Mouse (Mus musculus): ENCODE results near the gene Dusp10. TPM values are rescaled to one million over a fixed set of nuclear protein-coding genes. Genes with fewer than 3 reads are reported as not detected.

Gene Dusp10
- polyA plus RNA-seq, 1 experiment from 2014 or later = 13.2 TPM

GRCm38 (mm10) chr1:184076065-184076464, 63.0 kb downstream of the Dusp10 start:
- Histone ChIP-seq H3K27ac (replicated peaks) (0 out of 2 replicates have a peak overlapping the region, but pooled peaks have one; percentile 28), H3K9me3 (no peaks in the 10 kb centered on the region), H3K4me3 (no peak overlapping the region), H3K4me1 (peaks cover 19% of the 10 kb centered on the region), H3K27me3 (replicated peaks) (no peaks in the 10 kb centered on the region), H3K4me2 (no peak overlapping the region), H3K9ac (no peak overlapping the region), H3K36me3 (peaks cover 41% of the 10 kb centered on the region)
- no peak for ATAC-seq (ENCODE audit: extremely low read depth, insufficient number of reproducible peaks, low FRiP score, low TSS enrichment)
- 65% methylated on average over 6 of the region's 6 CpGs for WGBS

DNA sequence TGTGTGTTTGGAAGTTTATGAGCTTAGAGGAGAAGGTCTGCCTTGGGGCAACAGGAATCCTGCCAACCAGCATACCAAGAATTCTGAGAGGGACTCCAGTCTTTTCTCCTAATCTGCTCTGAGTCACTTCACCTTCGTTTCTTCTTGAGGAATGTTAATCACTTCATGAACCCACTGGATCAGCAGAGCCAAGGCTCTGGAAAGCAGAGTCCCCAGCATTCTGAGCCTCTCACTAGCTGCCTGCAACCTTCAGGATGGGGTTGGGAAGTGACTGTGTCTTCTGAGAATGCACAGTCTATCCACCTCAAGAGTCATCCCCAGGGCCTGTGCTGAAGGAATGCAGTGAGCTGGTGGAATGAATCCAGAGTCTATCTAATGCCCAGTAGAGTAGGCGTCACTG, 63.7 kb downstream of the Dusp10 start:
- peak overlapping the region; percentile 54 for H3K27ac ChIP-seq (replicated peaks)
- no peaks in the 10 kb centered on the region for H3K9me3 ChIP-seq
- H3K27me3 ChIP-seq (replicated peaks) = no peaks in the 10 kb centered on the region
- H3K4me3 ChIP-seq = no peak overlapping the region
- 22% methylated on average over 2 of the region's 2 CpGs for WGBS
- H3K4me2 ChIP-seq = no peak overlapping the region
- peaks cover 19% of the 10 kb centered on the region for H3K4me1 ChIP-seq
- H3K9ac ChIP-seq = 0 out of 2 replicates have a peak overlapping the region, but pooled peaks have one; percentile 5
- ATAC-seq (ENCODE audit: extremely low read depth, insufficient number of reproducible peaks, low FRiP score, low TSS enrichment) = no peak
- peaks cover 34% of the 10 kb centered on the region for H3K36me3 ChIP-seq

DNA sequence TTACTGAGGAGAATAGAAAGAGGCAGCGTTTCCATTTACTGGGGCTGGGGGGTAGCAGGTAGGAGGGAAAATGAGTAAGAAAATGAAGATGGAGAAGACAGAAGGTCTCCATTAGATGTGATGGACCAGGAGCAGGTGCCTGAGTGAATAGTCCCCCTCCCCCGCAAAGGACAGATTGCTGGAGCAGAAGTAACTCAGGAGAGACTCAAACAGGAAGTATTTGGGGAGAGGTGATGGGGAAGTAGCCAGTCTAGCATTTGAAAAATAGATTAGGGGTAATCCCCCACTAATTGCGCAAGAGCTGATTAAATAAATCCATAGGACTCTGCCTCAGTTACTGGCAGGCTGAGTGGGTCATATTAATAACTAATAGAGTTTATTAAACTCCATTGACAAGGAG, 66.2 kb downstream of the Dusp10 start:
- Histone ChIP-seq H3K4me2 (no peak overlapping the region), H3K4me1 (peaks cover 30% of the 10 kb centered on the region), H3K27ac (replicated peaks) (no peak overlapping the region), H3K27me3 (replicated peaks) (no peaks in the 10 kb centered on the region), H3K9ac (no peak overlapping the region), H3K36me3 (peaks cover 13% of the 10 kb centered on the region), H3K4me3 (no peak overlapping the region), H3K9me3 (no peaks in the 10 kb centered on the region)
- no peak for ATAC-seq (ENCODE audit: extremely low read depth, insufficient number of reproducible peaks, low FRiP score, low TSS enrichment)
- 84% methylated on average over 3 of the region's 3 CpGs for WGBS

DNA sequence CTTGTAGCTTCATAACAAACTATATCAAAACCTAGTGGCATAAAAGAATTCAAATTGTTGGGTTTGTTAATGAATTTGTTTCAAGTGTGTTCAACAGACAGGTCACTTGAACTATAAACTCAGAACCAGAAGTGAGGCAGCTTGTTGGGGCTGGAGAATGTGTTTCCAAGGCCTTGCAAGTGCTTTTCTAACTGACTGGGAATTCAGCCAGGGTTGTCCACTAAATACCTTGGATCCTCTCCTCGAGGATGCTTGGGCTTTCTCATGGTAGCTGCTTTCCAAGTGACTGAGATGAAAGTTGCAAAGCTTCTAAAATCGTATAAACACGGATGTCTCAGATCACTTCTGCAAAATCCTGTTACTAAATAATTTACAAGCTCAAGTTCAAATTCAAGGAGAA, 69.6 kb downstream of the Dusp10 start:
- Histone ChIP-seq H3K9ac (no peak overlapping the region), H3K4me2 (no peak overlapping the region), H3K9me3 (no peaks in the 10 kb centered on the region), H3K36me3 (no peaks in the 10 kb centered on the region), H3K4me1 (peaks cover 12% of the 10 kb centered on the region; the same call in 1 of the 2 replicates), H3K27me3 (replicated peaks) (no peaks in the 10 kb centered on the region), H3K4me3 (no peak overlapping the region), H3K27ac (replicated peaks) (no peak overlapping the region)
- 65% methylated on average over 3 of the region's 3 CpGs for WGBS
- ATAC-seq (ENCODE audit: extremely low read depth, insufficient number of reproducible peaks, low FRiP score, low TSS enrichment) = no peak

- Histone ChIP-seq H3K4me1 (peaks cover 12% of the 10 kb centered on the region; the same call in 1 of the 2 replicates), H3K4me3 (no peak overlapping the region), H3K9ac (no peak overlapping the region), H3K9me3 (no peaks in the 10 kb centered on the region), H3K27ac (replicated peaks) (no peak overlapping the region), H3K36me3 (no peaks in the 10 kb centered on the region), H3K27me3 (replicated peaks) (no peaks in the 10 kb centered on the region), H3K4me2 (no peak overlapping the region)
- no peak for ATAC-seq (ENCODE audit: extremely low read depth, insufficient number of reproducible peaks, low FRiP score, low TSS enrichment)
- 78% methylated on average over 7 of the region's 7 CpGs for WGBS
These were observed 70.1 kb downstream of the Dusp10 start for GRCm38 (mm10) chr1:184083166-184083565.

DNA sequence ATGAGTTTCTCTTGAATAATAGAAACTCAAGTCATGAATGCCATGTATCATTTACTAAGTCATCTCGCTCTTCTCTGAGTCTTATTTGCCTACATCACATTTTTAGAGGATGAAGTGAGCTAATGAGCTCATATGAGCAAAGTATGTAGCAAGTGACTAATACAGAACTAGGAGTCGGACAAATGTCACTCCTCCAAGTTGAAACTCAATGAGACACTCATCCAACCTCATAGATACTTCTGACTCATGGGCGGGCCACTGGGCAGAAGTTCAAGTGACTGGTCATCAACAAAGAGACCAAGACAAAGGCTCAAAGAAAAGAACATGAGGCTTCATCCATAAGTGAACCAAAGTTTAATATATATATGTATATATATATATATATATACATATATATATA, 71.9 kb downstream of the Dusp10 start:
- WGBS = 79% methylated on average over 3 of the region's 3 CpGs
- no peak for ATAC-seq (ENCODE audit: extremely low read depth, insufficient number of reproducible peaks, low FRiP score, low TSS enrichment)
- no peak overlapping the region for H3K4me2 ChIP-seq
- no peak overlapping the region for H3K9ac ChIP-seq
- no peaks in the 10 kb centered on the region for H3K36me3 ChIP-seq
- H3K27ac ChIP-seq (replicated peaks) = no peak overlapping the region
- H3K4me3 ChIP-seq = no peak overlapping the region
- H3K27me3 ChIP-seq (replicated peaks) = no peaks in the 10 kb centered on the region
- no peaks in the 10 kb centered on the region for H3K9me3 ChIP-seq
- H3K4me1 ChIP-seq = peaks cover 12% of the 10 kb centered on the region; the same call in 1 of the 2 replicates

- no peaks in the 10 kb centered on the region for H3K36me3 ChIP-seq
- no peak overlapping the region for H3K4me2 ChIP-seq
- no peak overlapping the region for H3K4me3 ChIP-seq
- H3K27ac ChIP-seq (replicated peaks) = 0 out of 2 replicates have a peak overlapping the region, but pooled peaks have one; percentile 13
- H3K9ac ChIP-seq = 0 out of 2 replicates have a peak overlapping the region, but pooled peaks have one; percentile 16
- no peaks in the 10 kb centered on the region for H3K9me3 ChIP-seq
- WGBS = 54% methylated on average over 6 of the region's 6 CpGs
- H3K27me3 ChIP-seq (replicated peaks) = no peaks in the 10 kb centered on the region
- H3K4me1 ChIP-seq = peaks cover 7% of the 10 kb centered on the region
- ATAC-seq (ENCODE audit: extremely low read depth, insufficient number of reproducible peaks, low FRiP score, low TSS enrichment) = no peak
These were observed 77.4 kb downstream of the Dusp10 start for GRCm38 (mm10) chr1:184090515-184090914.

DNA sequence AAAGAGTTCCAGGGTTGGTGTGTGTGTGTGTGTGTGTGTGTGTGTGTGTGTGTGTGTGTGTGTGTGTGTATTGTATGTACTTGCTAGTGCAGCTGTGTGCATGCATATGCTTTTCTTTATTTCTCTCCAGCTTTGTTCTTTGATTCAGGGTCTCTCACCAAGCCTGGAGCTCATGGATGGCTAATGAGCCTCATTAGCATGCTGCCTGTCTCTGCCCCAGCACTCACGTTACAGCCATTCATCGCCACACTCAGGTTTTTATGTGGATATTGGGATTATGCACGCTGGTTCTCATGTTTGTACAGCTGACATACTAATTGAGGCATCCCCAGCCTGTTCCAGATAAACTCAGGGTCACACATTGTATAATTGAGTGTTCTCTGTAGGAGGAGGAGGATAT, 81.8 kb downstream of the Dusp10 start:
- Histone ChIP-seq H3K9ac (no peak overlapping the region), H3K4me1 (peaks cover 17% of the 10 kb centered on the region), H3K9me3 (no peaks in the 10 kb centered on the region), H3K4me3 (no peak overlapping the region), H3K36me3 (no peaks in the 10 kb centered on the region), H3K27ac (replicated peaks) (no peak overlapping the region), H3K27me3 (replicated peaks) (no peaks in the 10 kb centered on the region), H3K4me2 (no peak overlapping the region)
- ATAC-seq (ENCODE audit: extremely low read depth, insufficient number of reproducible peaks, low FRiP score, low TSS enrichment) = no peak
- 70% methylated on average over 3 of the region's 3 CpGs for WGBS

DNA sequence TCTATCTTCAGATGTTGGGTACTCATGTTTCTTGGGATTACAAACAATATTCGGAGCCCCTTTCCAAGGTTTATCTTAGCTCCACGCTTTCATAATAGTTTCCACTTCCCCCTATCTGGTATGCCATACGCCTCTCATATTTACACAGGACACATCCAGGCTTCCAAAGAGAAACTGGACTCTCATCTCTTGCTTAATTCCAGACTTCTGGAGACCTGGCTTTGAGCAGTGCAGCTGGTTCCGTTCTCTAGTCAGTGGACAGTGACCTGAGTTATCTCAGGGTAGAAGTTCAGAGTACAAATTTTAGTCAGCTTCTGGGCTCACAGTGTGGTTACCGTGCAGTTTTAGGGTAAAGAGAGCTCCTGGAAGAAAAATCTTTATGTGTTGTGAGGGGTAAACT, 87.3 kb downstream of the Dusp10 start:
- H3K4me1 ChIP-seq = peaks cover 20% of the 10 kb centered on the region
- H3K27ac ChIP-seq (replicated peaks) = no peak overlapping the region
- no peak overlapping the region for H3K4me3 ChIP-seq
- no peak overlapping the region for H3K4me2 ChIP-seq
- ATAC-seq (ENCODE audit: extremely low read depth, insufficient number of reproducible peaks, low FRiP score, low TSS enrichment) = no peak
- H3K36me3 ChIP-seq = no peaks in the 10 kb centered on the region
- 53% methylated on average over 5 of the region's 5 CpGs for WGBS
- no peak overlapping the region for H3K9ac ChIP-seq
- no peaks in the 10 kb centered on the region for H3K27me3 ChIP-seq (replicated peaks)
- H3K9me3 ChIP-seq = no peaks in the 10 kb centered on the region

- Histone ChIP-seq H3K9ac (no peak overlapping the region), H3K4me1 (peaks cover 20% of the 10 kb centered on the region), H3K27ac (replicated peaks) (no peak overlapping the region), H3K4me3 (no peak overlapping the region), H3K36me3 (no peaks in the 10 kb centered on the region), H3K9me3 (no peaks in the 10 kb centered on the region), H3K4me2 (no peak overlapping the region), H3K27me3 (replicated peaks) (no peaks in the 10 kb centered on the region)
- ATAC-seq (ENCODE audit: extremely low read depth, insufficient number of reproducible peaks, low FRiP score, low TSS enrichment) = no peak
- 83% methylated on average over 9 of the region's 9 CpGs for WGBS
These were observed 88.0 kb downstream of the Dusp10 start for GRCm38 (mm10) chr1:184100927-184101749.

- 66% methylated on average over 4 of the region's 4 CpGs for WGBS
- no peak overlapping the region for H3K27ac ChIP-seq (replicated peaks)
- H3K4me3 ChIP-seq = no peak overlapping the region
- H3K9ac ChIP-seq = no peak overlapping the region
- no peak for ATAC-seq (ENCODE audit: extremely low read depth, insufficient number of reproducible peaks, low FRiP score, low TSS enrichment)
- no peaks in the 10 kb centered on the region for H3K9me3 ChIP-seq
- peaks cover 16% of the 10 kb centered on the region for H3K4me1 ChIP-seq
- no peaks in the 10 kb centered on the region for H3K27me3 ChIP-seq (replicated peaks)
- H3K36me3 ChIP-seq = no peaks in the 10 kb centered on the region
- no peak overlapping the region for H3K4me2 ChIP-seq
These were observed 88.6 kb downstream of the Dusp10 start for GRCm38 (mm10) chr1:184101750-184102046.

GRCm38 (mm10) chr1:184106832-184107231, 93.7 kb downstream of the Dusp10 start:
- Histone ChIP-seq H3K9me3 (no peaks in the 10 kb centered on the region), H3K27me3 (replicated peaks) (no peaks in the 10 kb centered on the region), H3K27ac (replicated peaks) (no peak overlapping the region), H3K4me2 (no peak overlapping the region), H3K4me1 (no peaks in the 10 kb centered on the region), H3K36me3 (no peaks in the 10 kb centered on the region), H3K9ac (no peak overlapping the region), H3K4me3 (no peak overlapping the region)
- no peak for ATAC-seq (ENCODE audit: extremely low read depth, insufficient number of reproducible peaks, low FRiP score, low TSS enrichment)
- 66% methylated on average over 2 of the region's 2 CpGs for WGBS

Data from heart, embryonic 13.5 days (tissue).